Mouse (Mus musculus): ENCODE data around the gene Fbxl2. TPM values are rescaled to one million over a fixed set of nuclear protein-coding genes. Genes with fewer than 3 reads are reported as not detected.

Fbxl2 gene
- total RNA-seq, 2 experiments from 2014 or later, result 0.63 to 1.4 TPM

DNA sequence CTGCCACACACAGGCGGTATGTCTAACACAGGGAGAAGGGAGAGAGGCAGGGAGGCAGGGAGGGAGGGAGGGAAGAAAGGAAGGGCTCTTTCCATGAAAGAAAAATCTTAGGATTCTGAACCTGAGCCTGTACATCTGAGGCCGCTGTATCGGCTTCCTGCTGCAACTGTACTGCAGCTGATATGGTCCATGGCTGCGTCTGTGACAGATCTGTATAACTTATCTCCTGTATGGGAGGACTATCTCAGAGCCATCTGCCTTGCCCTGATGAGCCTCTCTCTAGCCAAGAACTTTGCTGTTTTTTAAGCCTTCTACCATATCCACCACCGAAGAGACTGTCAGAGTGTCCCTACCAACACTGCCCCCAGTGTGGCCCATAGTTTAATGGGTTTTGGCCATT is 130.2 kb downstream of the Fbxl2 start:
- DNase-seq, result no peak

Other genes starting within 250 kb of the Fbxl2 start
- 10 to 100 TPM; 53.6 to 54.6 TPM for gene Ubp1, start 115.3 kb downstream of the Fbxl2 start, total RNA-seq (2021)
- gene Susd5, start 10.9 kb upstream of the Fbxl2 start, total RNA-seq (2021), result under 1 TPM; 0.20 to 0.26 TPM